Mouse (Mus musculus) WW6 (cell line): Measurements from ENCODE around the gene Cdk5rap2.
A peak's percentile ranks its signal among the peaks of the same experiment; 100 is the strongest.

Experiments
- DNase-seq: peaks from one replicate; pipeline ENCODE4 v3.0.0-alpha.2; 2013; ENCODE audit warnings: low read depth, low spot score

Cdk5rap2 gene

GRCm38 (mm10) chr4:70354448-70354847 lies 55.8 kb downstream of the Cdk5rap2 start:
- DNase-seq: no peak

- no peak for DNase-seq
Measured at GRCm38 (mm10) chr4:70353656-70354055, 56.6 kb downstream of the Cdk5rap2 start.

GRCm38 (mm10) chr4:70335444-70336144 lies 74.6 kb downstream of the Cdk5rap2 start:
- no peak for DNase-seq

DNA sequence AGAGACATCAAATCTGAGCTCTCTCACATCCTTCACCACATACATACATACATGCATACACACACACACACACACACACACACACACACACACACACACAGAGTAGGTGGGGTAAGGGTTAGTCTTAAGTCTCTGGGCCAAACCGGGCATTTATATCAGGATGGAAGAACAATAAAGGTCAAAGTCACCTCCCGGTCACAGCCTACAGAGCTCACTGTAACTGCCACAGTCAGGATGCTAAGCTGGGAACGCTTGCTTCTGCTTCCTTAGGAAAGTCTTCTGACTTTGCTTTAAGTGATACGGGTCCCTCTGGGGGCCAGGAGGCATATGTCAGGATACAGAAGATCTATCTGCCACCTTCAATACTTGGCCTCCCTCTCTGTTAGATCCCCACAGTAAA lies 75.2 kb downstream of the Cdk5rap2 start:
- no peak for DNase-seq

DNA sequence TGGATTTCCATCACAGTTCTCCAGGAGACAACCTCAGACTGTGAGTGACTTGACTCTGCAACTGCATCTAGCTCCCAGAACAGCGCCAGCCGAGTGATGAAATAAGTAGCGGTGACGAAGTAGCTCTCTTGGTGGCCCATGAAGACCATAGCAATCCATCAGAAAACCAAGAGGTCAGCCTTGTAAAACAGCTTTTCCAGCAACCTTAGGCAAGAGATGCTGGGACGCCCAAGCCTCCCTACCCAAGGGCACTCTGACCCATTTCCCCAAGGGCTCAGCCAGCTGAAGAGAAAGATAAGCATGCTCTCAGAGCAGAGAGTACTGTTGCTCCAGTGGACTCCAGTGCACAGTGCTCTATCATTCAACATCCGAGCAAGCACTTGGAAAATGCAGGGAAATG lies 77.3 kb downstream of the Cdk5rap2 start:
- DNase-seq: no peak

DNA sequence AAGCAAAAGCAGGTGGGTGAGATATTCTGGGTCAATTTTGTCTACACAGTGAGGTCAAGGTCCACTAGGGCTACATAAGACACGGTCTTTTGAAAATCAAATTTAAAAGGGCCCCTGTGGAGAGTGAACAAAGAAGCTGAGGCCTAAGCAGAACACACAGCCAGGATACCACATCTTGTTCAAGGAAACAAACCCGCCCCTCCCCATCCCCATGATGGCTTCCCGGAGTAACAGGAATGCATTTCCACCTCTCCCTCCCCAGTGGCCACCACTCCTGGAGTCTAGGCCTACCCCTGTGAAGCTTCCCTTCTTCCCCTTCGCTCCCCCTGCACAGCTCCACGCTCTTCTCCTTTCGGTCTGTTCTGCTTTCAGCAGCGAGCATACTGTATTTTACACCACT lies 77.7 kb downstream of the Cdk5rap2 start:
- DNase-seq: no peak

DNA sequence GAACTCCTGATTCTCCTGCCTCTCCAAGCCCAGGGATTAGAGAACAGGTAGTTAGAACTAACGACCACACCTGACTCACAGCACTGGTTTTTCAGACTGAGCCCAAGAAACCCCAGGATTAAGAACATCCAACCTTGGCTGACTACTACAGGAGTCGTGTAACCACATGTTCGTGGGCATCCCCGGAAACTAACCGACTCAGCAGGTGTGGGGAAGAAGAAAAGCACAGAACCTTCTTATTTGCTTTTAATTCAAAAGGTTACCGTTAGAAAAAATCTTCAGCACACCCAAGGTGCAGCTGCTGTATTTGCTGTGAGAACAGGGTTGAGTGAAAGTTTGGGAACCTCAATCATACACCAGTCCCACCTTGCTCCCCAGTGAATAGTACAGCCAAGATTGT lies 79.1 kb downstream of the Cdk5rap2 start:
- DNase-seq: no peak

DNA sequence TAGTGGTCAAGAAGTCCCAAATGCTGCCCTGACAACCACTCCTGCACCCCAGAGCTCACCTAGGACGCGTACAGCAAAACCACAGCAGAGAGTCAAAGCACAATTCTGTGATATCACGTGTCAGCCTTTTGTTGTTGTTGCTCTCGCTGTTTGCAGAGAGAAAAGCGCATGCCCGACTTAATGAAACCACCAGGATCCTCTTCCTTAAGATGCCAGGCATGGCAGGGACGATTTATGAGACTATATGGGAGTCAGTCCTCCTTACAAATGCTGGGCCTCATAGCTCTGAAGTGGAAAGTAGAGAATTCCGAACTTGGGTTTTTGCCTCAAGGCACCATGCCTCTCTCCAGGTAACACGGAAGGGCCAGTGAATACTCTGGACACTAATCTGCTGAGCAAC lies 82.2 kb downstream of the Cdk5rap2 start:
- no peak for DNase-seq

DNA sequence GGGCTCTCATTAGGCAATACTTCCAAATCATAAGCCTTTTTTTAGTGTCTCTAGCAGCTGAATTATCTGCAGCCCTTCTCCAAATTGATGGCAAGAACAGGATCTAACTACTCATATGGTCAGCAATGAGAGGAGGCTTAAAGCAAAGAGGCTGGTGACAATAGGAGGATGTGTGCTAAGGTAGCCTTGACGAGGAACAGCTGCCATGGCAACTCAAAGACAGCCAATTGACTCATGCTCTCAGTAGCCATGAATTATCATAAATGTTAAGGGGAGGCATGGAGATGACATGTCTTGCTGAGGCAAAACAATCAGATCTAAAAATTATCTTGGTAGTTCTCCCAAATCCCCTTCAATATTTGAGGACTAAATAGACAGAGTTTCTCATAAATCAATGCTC lies 82.8 kb downstream of the Cdk5rap2 start:
- no peak for DNase-seq

DNA sequence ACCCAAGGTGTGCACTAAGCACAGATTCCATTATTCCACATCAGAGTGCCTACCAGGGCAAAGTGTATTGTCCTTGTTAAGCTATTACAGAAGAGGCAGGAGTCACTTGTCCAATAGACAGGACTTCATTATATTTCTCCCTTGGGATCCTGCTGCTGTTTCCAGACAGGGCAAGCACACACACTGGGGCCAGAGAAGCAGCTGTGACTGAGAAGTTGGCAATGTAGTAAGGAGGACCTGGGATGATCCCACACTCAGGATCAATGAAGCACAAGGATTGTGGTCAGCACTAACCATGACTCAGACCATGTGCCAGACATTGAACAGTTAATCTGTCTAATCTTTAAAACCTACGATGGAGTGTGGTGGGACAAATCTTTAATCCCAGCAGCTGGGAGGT lies 88.7 kb downstream of the Cdk5rap2 start:
- DNase-seq: no peak

GRCm38 (mm10) chr4:70312170-70312569 lies 98.1 kb downstream of the Cdk5rap2 start:
- DNase-seq: no peak

- no peak for DNase-seq
Measured at GRCm38 (mm10) chr4:70311530-70311929, 98.7 kb downstream of the Cdk5rap2 start.

DNA sequence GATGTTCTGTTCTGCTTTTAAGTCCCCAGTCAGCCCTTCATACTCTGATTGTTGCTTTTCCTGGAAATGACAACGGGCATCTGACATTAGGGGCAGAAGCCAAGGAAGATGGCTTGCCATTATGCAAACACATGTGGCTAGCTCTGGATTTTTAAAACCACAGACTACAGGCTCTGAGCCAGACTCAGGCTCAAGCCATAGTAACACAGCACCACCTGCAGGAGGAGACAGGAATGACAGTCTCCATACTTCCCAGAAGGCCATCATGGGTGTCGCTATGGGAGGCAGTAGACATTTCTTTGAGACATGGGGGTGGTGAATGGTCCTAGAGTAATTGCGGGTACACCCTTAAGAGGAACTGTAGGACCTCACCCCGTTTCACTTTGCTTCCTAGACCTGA lies 103.0 kb downstream of the Cdk5rap2 start:
- peak; percentile 24 for DNase-seq

GRCm38 (mm10) chr4:70303870-70304269 lies 106.4 kb downstream of the Cdk5rap2 start:
- DNase-seq: no peak

DNA sequence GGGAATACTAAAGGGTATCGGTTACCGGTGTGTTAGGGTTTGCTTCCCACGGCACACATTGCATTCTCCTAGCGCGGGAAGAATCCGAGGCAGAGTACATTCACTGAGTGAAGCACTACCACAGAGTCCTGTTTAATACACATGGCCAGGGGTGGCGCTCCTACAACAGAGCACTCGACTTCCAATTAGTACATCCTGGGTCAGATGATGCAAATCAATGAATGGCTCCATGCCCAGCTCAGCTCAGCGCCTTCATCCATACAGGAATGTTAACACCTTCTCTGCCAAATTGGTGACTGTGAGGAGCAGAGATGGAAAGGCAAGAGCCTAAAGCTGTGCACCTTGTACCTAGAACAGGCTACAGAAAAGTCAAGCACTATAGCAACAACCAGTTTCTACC lies 109.1 kb downstream of the Cdk5rap2 start:
- DNase-seq: no peak

DNA sequence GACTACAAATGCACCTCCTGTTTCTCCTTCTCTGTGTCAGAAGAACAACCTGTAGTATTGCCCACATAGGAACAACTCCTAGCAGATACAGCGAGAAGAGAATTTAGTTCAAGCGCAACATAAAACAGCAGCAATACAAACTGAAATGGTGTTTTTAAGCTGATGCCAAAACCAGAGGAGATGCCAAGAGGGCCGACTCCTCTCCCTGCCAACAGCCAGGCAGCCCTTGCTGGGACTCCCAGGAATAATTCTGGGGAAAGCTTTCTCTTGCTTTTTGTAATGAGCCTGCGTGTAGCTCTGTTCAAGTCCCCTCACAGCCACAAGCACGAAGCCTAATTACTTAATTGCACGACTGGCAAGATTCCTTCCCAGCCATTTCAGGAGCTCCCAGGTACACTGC lies 120.9 kb downstream of the Cdk5rap2 start:
- DNase-seq: no peak

GRCm38 (mm10) chr4:70283163-70283562 lies 127.1 kb downstream of the Cdk5rap2 start:
- no peak for DNase-seq

GRCm38 (mm10) chr4:70278882-70279281 lies 131.4 kb downstream of the Cdk5rap2 start:
- no peak for DNase-seq

- no peak for DNase-seq
Measured at GRCm38 (mm10) chr4:70278057-70278456, 132.2 kb downstream of the Cdk5rap2 start.

GRCm38 (mm10) chr4:70272943-70273342 lies 137.3 kb downstream of the Cdk5rap2 start:
- no peak for DNase-seq

- no peak for DNase-seq
Measured at GRCm38 (mm10) chr4:70272527-70272926, 137.7 kb downstream of the Cdk5rap2 start.

DNA sequence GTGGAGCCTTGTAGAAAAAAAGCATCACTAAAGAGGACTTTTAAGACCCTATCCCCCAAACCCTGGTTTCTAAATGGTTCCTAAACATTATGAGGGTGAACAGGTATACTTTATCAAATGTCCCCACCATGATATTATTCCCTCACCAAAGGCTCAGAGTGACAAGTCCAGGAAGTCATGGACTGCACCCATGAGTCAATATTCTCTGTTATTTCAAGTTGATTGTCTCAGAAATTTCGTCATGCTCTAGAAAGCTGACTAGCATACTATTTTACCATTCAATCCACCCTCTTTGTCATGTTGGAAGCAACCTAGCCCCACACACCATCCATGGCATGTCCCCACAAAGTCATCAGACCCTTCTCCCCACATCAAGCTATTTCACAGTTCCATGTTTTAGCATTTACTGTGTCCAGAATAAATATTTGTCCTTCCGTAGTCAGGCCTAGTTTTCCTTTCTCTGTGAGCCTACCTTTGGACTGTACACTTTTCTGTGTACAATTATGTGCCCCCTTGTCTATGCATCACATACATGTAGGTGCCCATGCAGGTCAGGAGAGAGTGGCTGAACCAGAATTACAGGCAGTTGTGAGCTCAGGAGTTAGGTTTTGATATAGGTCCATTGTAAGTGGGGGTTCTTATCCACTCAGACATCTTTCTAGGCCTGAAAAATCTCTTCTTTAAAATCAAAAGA lies 142.9 kb downstream of the Cdk5rap2 start:
- no peak for DNase-seq

GRCm38 (mm10) chr4:70265248-70265647 lies 145.0 kb downstream of the Cdk5rap2 start:
- peak; percentile 33 for DNase-seq
